Mouse (Mus musculus): Measurements from ENCODE around the gene Nphs1.

DNA sequence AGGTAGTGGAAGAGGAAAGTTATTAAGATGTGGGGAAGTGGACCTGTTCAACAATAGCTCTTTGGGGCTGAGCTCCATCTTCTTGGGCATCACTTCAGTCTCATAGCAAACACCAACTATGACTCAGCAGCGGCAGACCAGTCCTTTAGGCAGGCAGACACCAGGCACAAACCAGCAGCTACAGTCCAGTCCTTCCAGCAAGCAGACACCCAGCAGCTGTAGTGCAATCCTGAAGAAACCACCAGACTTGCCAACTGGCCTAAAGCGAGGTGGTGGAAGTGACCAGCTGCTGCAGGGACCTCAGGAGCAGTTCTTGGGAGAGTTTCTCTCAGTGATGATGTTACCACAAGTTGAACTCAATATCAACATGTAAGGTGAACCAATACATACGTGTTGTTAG lies 49.5 kb upstream of the Nphs1 start:
- TF ChIP-seq CTCF (IDR thresholded peaks at IDR 0.05; ENCODE audit: low read depth) (no peak), EP300 (IDR thresholded peaks at IDR 0.05; ENCODE audit: low read depth) (no peak)

Data from liver, postnatal 0 days (tissue).